15 mouse cellular contexts compared by ENCODE assay signal in genomic region chr1:83451291-83451690, GRCm38 (mm10). TPM values are rescaled to one million over a fixed set of nuclear protein-coding genes. Genes with fewer than 3 reads are reported as not detected.
DNase-seq lines count a peak whose midpoint lies in the region; ATAC-seq and TF ChIP-seq lines count a peak whose summit lies in the region.
"Had no signal": no experiment of that assay in that cellular context is flagged by ENCODE, and none has a peak within 500 bp of the region (broad histone marks: within the 10 kb centered on the region; RNA-seq: fewer than 3 reads in every experiment).

No protein-coding gene starts in this region.

- no peak overlapping the region for H3K9ac ChIP-seq in heart, embryonic 12.5 days
- H3K9ac ChIP-seq: hindbrain, embryonic 15.5 days; limb, embryonic 13.5 days; liver, postnatal 0 days had no signal

- peak; percentile 9 for DNase-seq in heart, adult 8-10 months (ENCODE audit: low spot score)
- peak; percentile 57 for DNase-seq in brain, embryonic 14.5 days (ENCODE audit: low read depth)
- DNase-seq in cerebellum, postnatal 10 days: peak; percentile 78 to 87
- DNase-seq in gastrocnemius, postnatal 36 days: peak; percentile 4 to 13
- no peak for DNase-seq in ovary, adult 18-20 months (ENCODE audit: low spot score)
- DNase-seq in kidney, postnatal 36 days: no peak
- DNase-seq: kidney, postnatal 10 days; liver, postnatal 0 days; thymus, postnatal 36 days had no signal

- H3K27me3 ChIP-seq in heart, embryonic 12.5 days (replicated peaks): no peaks in the 10 kb centered on the region
- H3K27me3 ChIP-seq: hindbrain, embryonic 15.5 days; limb, embryonic 13.5 days had no signal

- intact Hi-C loops in gastrocnemius, postnatal 36 days (cut with DNase I): no loop called here

- H3K27ac ChIP-seq in heart, embryonic 12.5 days (ENCODE audit: poor library complexity, severe bottlenecking): no peak overlapping the region
- H3K27ac ChIP-seq: hindbrain, embryonic 15.5 days; limb, embryonic 13.5 days had no signal

- WGBS in heart, embryonic 12.5 days: 40% methylated on average over 5 of the region's 5 CpGs

- no peak for TF ChIP-seq CTCF in brain, embryonic 14.5 days (IDR thresholded peaks at IDR 0.05; ENCODE audit: borderline replicate concordance, extremely low read depth, insufficient read depth, insufficient read length)

- no peak overlapping the region for H3K4me2 ChIP-seq in heart, embryonic 12.5 days
- H3K4me2 ChIP-seq: hindbrain, embryonic 15.5 days; limb, embryonic 13.5 days had no signal

- no peak overlapping the region for H3K4me3 ChIP-seq in heart, embryonic 12.5 days
- H3K4me3 ChIP-seq: hindbrain, embryonic 15.5 days; limb, embryonic 13.5 days had no signal

- H3K36me3 ChIP-seq in heart, embryonic 12.5 days: no peaks in the 10 kb centered on the region
- H3K36me3 ChIP-seq: hindbrain, embryonic 15.5 days; limb, embryonic 13.5 days had no signal

- no peaks in the 10 kb centered on the region for H3K9me3 ChIP-seq in heart, embryonic 12.5 days (replicated peaks)
- H3K9me3 ChIP-seq: hindbrain, embryonic 15.5 days; limb, embryonic 13.5 days had no signal

- TF ChIP-seq POLR2A in brain, embryonic 14.5 days (IDR thresholded peaks at IDR 0.05; ENCODE audit: borderline replicate concordance, extremely low read depth, insufficient read depth, insufficient read length, poor library complexity, severe bottlenecking): no peak

- no peak for ATAC-seq in heart, embryonic 12.5 days (ENCODE audit: insufficient number of reproducible peaks, low FRiP score)
- ATAC-seq in granulocyte monocyte progenitor cell, adult 5-6 weeks (replicated peaks; ENCODE audit: poor library complexity, severe bottlenecking): no peak
- ATAC-seq: liver, postnatal 0 days had no signal

- no peaks in the 10 kb centered on the region for H3K4me1 ChIP-seq in heart, embryonic 12.5 days (replicated peaks)
- H3K4me1 ChIP-seq: hindbrain, embryonic 15.5 days; limb, embryonic 13.5 days had no signal

RNA-seq across cellular contexts. Expression of gene Sphkap, which starts 43.3 kb away (rescaled TPM):
- under 1 TPM; 0.29 to 0.66 (median 0.33) TPM for total RNA-seq in heart, adult 8-10 months (2022)
- polyA plus RNA-seq in heart, embryonic 12.5 days (2016; fragmentation: Nextera tagmentation; extraction: Ambion mirVana): 22.9 and 24.5 TPM in 2 replicates
- 7.1 and 10.9 TPM in 2 replicates for polyA plus RNA-seq in brain, embryonic 14.5 days (2012; rRNA removed)
- total RNA-seq in gastrocnemius, postnatal 36 days (2021): under 1 TPM; 0.13 to 0.67 TPM
- total RNA-seq in granulocyte monocyte progenitor cell, adult 5-6 weeks (2014; fragmentation: Nextera tagmentation): not detected in 2 replicates
- not detected in 2 replicates for total RNA-seq in granulocyte monocyte progenitor cell, adult 5-6 weeks (2017)
- total RNA-seq: monocyte, adult 5-6 weeks; neutrophil, adult 5-6 weeks had no signal
- polyA plus RNA-seq: liver, postnatal 0 days had no signal

Comparison
In these comparisons a context has a peak if more than half of its experiments do, and no peak if none do; other contexts are left out.
1. DNase-seq: peak in heart, adult 8-10 months (single experiment), brain, embryonic 14.5 days (single experiment), cerebellum, postnatal 10 days (2 of 2) and gastrocnemius, postnatal 36 days (2 of 2); none in ovary, adult 18-20 months (single experiment) and kidney, postnatal 36 days (0 of 2).